Mouse (Mus musculus): Measurements from ENCODE around the gene Il17f.
"Not testable (repeated sequence)": the region's sequence is repeated elsewhere in the genome, so short reads cannot be mapped to it uniquely, and the experiment has no call there.

Il17f gene

GRCm38 (mm10) chr1:20790517-20790916, at the start of gene Il17f:
Il17f (minus strand) TSS chr1:20790617.
- DNase-seq (ENCODE audit: low spot score in 2 of 2): not testable (repeated sequence)

GRCm38 (mm10) chr1:20839911-20840310, 49.5 kb upstream of the Il17f start:
- DNase-seq (ENCODE audit: low spot score in 2 of 2): no peak

- DNase-seq (ENCODE audit: low spot score in 2 of 2): no peak
Observed at GRCm38 (mm10) chr1:20836551-20837125, 46.2 kb upstream of the Il17f start.

GRCm38 (mm10) chr1:20833141-20833511, 42.7 kb upstream of the Il17f start:
- DNase-seq (ENCODE audit: low spot score in 2 of 2): no peak

GRCm38 (mm10) chr1:20832473-20833140, 42.2 kb upstream of the Il17f start:
- no peak for DNase-seq (ENCODE audit: low spot score in 2 of 2)

- no peak for DNase-seq (ENCODE audit: low spot score in 2 of 2)
Observed at GRCm38 (mm10) chr1:20830546-20830945, 40.1 kb upstream of the Il17f start.

- DNase-seq (ENCODE audit: low spot score in 2 of 2): no peak
Observed at GRCm38 (mm10) chr1:20828061-20828460, 37.6 kb upstream of the Il17f start.

GRCm38 (mm10) chr1:20825036-20825435, 34.6 kb upstream of the Il17f start:
- no peak for DNase-seq (ENCODE audit: low spot score in 2 of 2)

- no peak for DNase-seq (ENCODE audit: low spot score in 2 of 2)
Observed at GRCm38 (mm10) chr1:20823906-20824305, 33.5 kb upstream of the Il17f start.

GRCm38 (mm10) chr1:20823471-20823870, 33.1 kb upstream of the Il17f start:
- no peak for DNase-seq (ENCODE audit: low spot score in 2 of 2)

- DNase-seq (ENCODE audit: low spot score in 2 of 2): no peak
Observed at GRCm38 (mm10) chr1:20820959-20821358, 30.5 kb upstream of the Il17f start.

- DNase-seq (ENCODE audit: low spot score in 2 of 2): peak; percentile 85 to 89
Observed at GRCm38 (mm10) chr1:20819771-20820605, 29.6 kb upstream of the Il17f start, which contains the start of gene Mcm3. Mcm3 (minus strand) TSS chr1:20820312.

- DNase-seq (ENCODE audit: low spot score in 2 of 2): no peak
Observed at GRCm38 (mm10) chr1:20817596-20817995, 27.2 kb upstream of the Il17f start.

GRCm38 (mm10) chr1:20817172-20817571, 26.8 kb upstream of the Il17f start:
- DNase-seq (ENCODE audit: low spot score in 2 of 2): no peak

GRCm38 (mm10) chr1:20814521-20814920, 24.1 kb upstream of the Il17f start:
- no peak for DNase-seq (ENCODE audit: low spot score in 2 of 2)

GRCm38 (mm10) chr1:20804526-20804925, 14.1 kb upstream of the Il17f start:
- DNase-seq (ENCODE audit: low spot score in 2 of 2): no peak

GRCm38 (mm10) chr1:20801682-20802390, 11.4 kb upstream of the Il17f start:
- peak; percentile 13 to 39 for DNase-seq (ENCODE audit: low spot score in 2 of 2)

- DNase-seq (ENCODE audit: low spot score in 2 of 2): no peak
Observed at GRCm38 (mm10) chr1:20801275-20801674, 10.9 kb upstream of the Il17f start.

GRCm38 (mm10) chr1:20795178-20795577, 4.8 kb upstream of the Il17f start:
- no peak for DNase-seq (ENCODE audit: low spot score in 2 of 2)

- DNase-seq (ENCODE audit: low spot score in 2 of 2): no peak
Observed at GRCm38 (mm10) chr1:20794760-20795159, 4.3 kb upstream of the Il17f start.

- DNase-seq (ENCODE audit: low spot score in 2 of 2): no peak
Observed at GRCm38 (mm10) chr1:20791414-20791813, 997 bp upstream of the Il17f start.

GRCm38 (mm10) chr1:20788419-20788818, 2.0 kb downstream of the Il17f start:
- no peak for DNase-seq (ENCODE audit: low spot score in 2 of 2)
